Comparison of ENCODE assay signal across 7 mouse cellular contexts in the genomic region with DNA sequence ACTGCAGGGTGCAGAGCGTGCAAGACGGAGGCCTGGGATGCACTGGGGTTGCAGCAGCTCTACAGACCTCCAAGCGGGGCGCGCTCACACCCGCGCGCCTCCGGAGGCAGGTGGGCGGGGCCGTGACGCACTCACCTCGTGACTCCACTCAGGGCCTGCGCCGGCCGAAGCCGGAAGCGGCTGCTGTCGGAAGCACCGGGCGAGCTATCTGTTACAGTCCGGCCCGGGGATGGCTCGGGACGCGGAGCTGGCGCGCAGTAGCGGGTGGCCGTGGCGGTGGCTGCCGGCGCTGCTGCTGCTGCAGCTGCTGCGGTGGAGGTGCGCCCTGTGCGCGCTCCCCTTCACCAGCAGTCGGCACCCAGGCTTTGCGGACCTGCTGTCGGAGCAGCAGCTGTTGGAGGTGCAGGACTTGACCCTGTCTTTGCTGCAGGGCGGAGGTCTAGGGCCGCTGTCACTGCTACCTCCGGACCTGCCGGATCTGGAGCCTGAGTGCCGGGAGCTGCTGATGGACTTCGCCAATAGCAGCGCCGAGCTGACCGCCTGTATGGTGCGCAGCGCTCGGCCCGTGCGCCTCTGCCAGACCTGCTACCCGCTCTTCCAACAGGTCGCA.
DNase-seq lines count a peak whose midpoint lies in the region; ATAC-seq lines count a peak whose summit lies in the region.

No protein-coding gene starts in this region.

- H3K27ac ChIP-seq in limb, embryonic 10.5 days = peak overlapping the region; percentile 77
- peak overlapping the region; percentile 81 for H3K27ac ChIP-seq in midbrain, embryonic 13.5 days

- no peaks in the 10 kb centered on the region for H3K36me3 ChIP-seq in limb, embryonic 10.5 days
- H3K36me3 ChIP-seq in midbrain, embryonic 13.5 days = peaks cover 3% of the 10 kb centered on the region

- no peaks in the 10 kb centered on the region for H3K9me3 ChIP-seq in limb, embryonic 10.5 days (replicated peaks)
- H3K9me3 ChIP-seq in midbrain, embryonic 13.5 days = no peaks in the 10 kb centered on the region

- H3K4me3 ChIP-seq in limb, embryonic 10.5 days = peak overlapping the region; percentile 97
- H3K4me3 ChIP-seq in midbrain, embryonic 13.5 days (replicated peaks) = peak overlapping the region; percentile 83

- H3K4me1 ChIP-seq in limb, embryonic 10.5 days = peaks cover 22% of the 10 kb centered on the region
- peaks cover 19% of the 10 kb centered on the region for H3K4me1 ChIP-seq in midbrain, embryonic 13.5 days (replicated peaks)

- peak; percentile 83 for DNase-seq in adrenal gland, adult 8-10 months
- DNase-seq in embryo, embryonic 9.5 days (ENCODE audit: extremely low spot score) = peak; percentile 92
- peak; percentile 88 for DNase-seq in kidney, adult 11 months
- DNase-seq in limb, embryonic 10.5 days (ENCODE audit: low spot score) = peak; percentile 93
- peak; percentile 85 for DNase-seq in spleen, adult 12 weeks (ENCODE audit: low spot score)

- peak; percentile 81 for ATAC-seq in granulocyte monocyte progenitor cell, adult 5-6 weeks (replicated peaks; ENCODE audit: poor library complexity, severe bottlenecking)
- peak; percentile 98 for ATAC-seq in midbrain, embryonic 13.5 days

- peaks cover 21% of the 10 kb centered on the region for H3K27me3 ChIP-seq in limb, embryonic 10.5 days (ENCODE audit: low read depth, poor library complexity, severe bottlenecking)
- H3K27me3 ChIP-seq in midbrain, embryonic 13.5 days = no peaks in the 10 kb centered on the region

- H3K9ac ChIP-seq in midbrain, embryonic 13.5 days (replicated peaks) = peak overlapping the region; percentile 81

- H3K4me2 ChIP-seq in midbrain, embryonic 13.5 days (replicated peaks) = peak overlapping the region; percentile 72

- under 1% methylated on average over 56 of the region's 56 CpGs for WGBS in limb, embryonic 10.5 days
- WGBS in midbrain, embryonic 13.5 days = under 1% methylated on average over 56 of the region's 56 CpGs

Comparison
In these comparisons a context has a peak if more than half of its experiments do, and no peak if none do; other contexts are left out.
1. Peak in every context shown above with its lines: DNase-seq, ATAC-seq, H3K4me3 ChIP-seq and H3K27ac ChIP-seq.